Mouse (Mus musculus): ENCODE measurements at regions not wholly inside any gene's neighbourhood (a gene's known extent, or its start where the extent isn't known, plus 50 kb on each side); places are given as distances from the start of the nearest gene placed in this dataset.

DNA sequence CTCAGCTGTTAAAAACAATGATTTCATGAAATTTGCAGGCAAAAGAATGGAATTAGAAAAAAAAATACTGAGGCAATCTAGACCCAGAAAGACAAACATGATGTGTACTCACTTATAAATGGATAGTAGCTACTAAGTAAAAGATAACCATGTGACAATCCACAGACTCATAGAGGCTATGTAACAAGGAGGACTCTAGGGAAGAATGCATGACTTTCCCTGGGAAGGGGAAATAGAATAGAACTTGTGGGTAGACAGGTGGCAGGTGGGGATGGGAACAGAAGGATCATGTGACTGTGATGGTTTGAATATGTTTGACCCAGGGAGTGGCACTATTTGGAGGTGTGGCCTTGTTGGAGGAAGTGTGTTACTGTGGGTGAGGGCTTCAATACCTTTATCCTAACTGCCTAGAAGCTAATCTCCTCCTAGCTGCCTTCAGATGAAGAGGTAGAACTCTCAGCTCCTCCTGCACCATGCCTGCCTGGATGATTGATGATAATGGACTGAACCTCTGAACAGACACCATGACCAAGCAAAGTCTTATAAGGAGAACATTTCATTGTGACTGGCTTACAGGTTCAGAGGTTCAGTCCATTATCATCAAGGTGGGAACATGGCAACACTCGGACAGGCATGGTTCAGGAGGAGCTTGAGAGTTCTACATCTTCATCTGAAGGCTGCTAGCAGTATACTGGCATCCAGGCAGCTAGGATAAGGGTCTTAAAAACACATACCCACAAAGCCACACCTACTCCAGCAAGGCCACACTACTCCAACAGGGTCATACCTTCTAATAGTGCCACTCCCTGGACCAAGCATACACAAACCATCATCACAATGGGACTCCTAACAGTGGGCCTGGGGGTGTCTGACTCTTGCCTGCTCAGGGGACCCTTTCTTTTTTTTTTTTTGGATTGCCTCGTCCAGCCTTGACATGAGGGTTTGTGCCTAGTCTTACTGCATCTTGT lies 183.6 kb downstream of the Ipo8 start:
- no peaks in the 10 kb centered on the region for H3K9me3 ChIP-seq (ENCODE audit: control insufficient read depth, low read length)
- no peak overlapping the region for H3K4me3 ChIP-seq (ENCODE audit: low read depth, low read length)
- H3K4me2 ChIP-seq (ENCODE audit: low read depth, severe bottlenecking) = no peak overlapping the region
- H3K36me3 ChIP-seq (ENCODE audit: control insufficient read depth, insufficient read depth, low read length) = no peaks in the 10 kb centered on the region
- H3K4me1 ChIP-seq (ENCODE audit: control insufficient read depth, insufficient read depth, low read length) = no peaks in the 10 kb centered on the region
- DNase-seq (ENCODE audit: low spot score) (no peak), ATAC-seq (ENCODE audit: insufficient number of reproducible peaks, low FRiP score, low TSS enrichment, low read depth) (no peak)
- H3K27me3 ChIP-seq (ENCODE audit: control insufficient read depth, insufficient read depth, low read length) = no peaks in the 10 kb centered on the region
- WGBS = 83% methylated on average over 2 of the region's 2 CpGs
- H3K9ac ChIP-seq (ENCODE audit: low read length) = no peak overlapping the region
- no peak overlapping the region for H3K27ac ChIP-seq (replicated peaks; ENCODE audit: low read depth, low read length)

- H3K27ac ChIP-seq (replicated peaks; ENCODE audit: low read depth, low read length) = no peak overlapping the region
- ATAC-seq (ENCODE audit: insufficient number of reproducible peaks, low FRiP score, low TSS enrichment, low read depth) = no peak
- no peaks in the 10 kb centered on the region for H3K9me3 ChIP-seq (ENCODE audit: control insufficient read depth, low read length)
- H3K4me1 ChIP-seq (ENCODE audit: control insufficient read depth, insufficient read depth, low read length) = no peaks in the 10 kb centered on the region
- no peak overlapping the region for H3K4me3 ChIP-seq (ENCODE audit: low read depth, low read length)
- DNase-seq (ENCODE audit: low spot score) = no peak
- no peaks in the 10 kb centered on the region for H3K36me3 ChIP-seq (ENCODE audit: control insufficient read depth, insufficient read depth, low read length)
- no peaks in the 10 kb centered on the region for H3K27me3 ChIP-seq (ENCODE audit: control insufficient read depth, insufficient read depth, low read length)
- WGBS = 82% methylated on average over 1 of the region's 1 CpGs
- no peak overlapping the region for H3K9ac ChIP-seq (ENCODE audit: low read length)
- no peak overlapping the region for H3K4me2 ChIP-seq (ENCODE audit: low read depth, severe bottlenecking)
Observed at GRCm38 (mm10) chr6:148640595-148640994, 190.7 kb downstream of the Ipo8 start.

DNA sequence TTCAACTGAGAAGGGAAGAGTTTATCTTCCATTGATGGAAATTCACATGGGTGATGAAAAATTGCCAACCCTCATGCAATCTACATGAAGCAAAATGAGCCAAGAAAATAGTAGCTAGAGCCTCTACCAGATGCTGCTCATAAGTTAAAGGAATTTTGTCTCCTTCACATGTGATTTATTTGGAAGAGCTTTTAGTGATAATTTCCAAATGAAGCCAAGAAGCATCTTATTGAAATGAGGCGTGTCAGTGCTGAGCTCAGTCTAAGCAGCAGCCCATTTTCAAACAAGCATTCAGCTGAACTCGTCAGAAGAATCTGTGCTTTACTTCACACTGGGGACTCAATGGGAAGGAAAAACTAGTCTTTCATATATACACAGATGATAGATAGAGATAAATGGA lies 190.0 kb upstream of the Tmtc1 start:
- Histone ChIP-seq H3K27ac (replicated peaks; ENCODE audit: low read depth, low read length) (no peak overlapping the region), H3K4me3 (ENCODE audit: low read depth, low read length) (no peak overlapping the region), H3K9ac (ENCODE audit: low read length) (no peak overlapping the region), H3K9me3 (ENCODE audit: control insufficient read depth, low read length) (no peaks in the 10 kb centered on the region), H3K4me2 (ENCODE audit: low read depth, severe bottlenecking) (no peak overlapping the region), H3K27me3 (ENCODE audit: control insufficient read depth, insufficient read depth, low read length) (no peaks in the 10 kb centered on the region), H3K4me1 (ENCODE audit: control insufficient read depth, insufficient read depth, low read length) (no peaks in the 10 kb centered on the region), H3K36me3 (ENCODE audit: control insufficient read depth, insufficient read depth, low read length) (no peaks in the 10 kb centered on the region)
- ATAC-seq (ENCODE audit: insufficient number of reproducible peaks, low FRiP score, low TSS enrichment, low read depth) (no peak), DNase-seq (ENCODE audit: low spot score) (no peak)
- WGBS = 88% methylated on average over 2 of the region's 2 CpGs

DNA sequence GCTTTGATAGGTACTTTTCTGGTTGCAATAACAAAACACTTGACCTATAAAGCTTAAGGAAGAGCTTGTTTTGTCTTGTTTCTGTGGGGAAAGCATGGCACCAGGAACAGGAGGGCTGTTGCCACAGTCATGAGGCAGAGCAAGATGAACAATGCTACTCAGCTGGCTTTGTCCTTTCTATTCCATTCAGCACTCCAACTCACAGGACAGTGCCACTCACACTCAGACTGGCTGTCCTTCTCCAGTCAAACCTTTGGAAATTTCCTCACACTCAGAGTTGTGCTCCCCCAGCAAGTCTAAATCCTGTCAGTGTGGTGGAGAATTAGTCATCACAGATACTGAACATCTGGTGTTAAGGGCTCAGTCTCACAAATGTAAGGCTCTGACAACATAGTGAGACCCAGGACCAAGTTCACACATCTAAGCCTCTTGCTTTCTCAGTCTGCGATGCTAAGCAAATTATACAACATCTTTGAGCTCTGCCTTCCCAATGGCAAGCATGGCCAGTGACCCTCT lies 183.0 kb upstream of the Tmtc1 start:
- H3K4me2 ChIP-seq (ENCODE audit: low read depth, severe bottlenecking) = no peak overlapping the region
- no peaks in the 10 kb centered on the region for H3K27me3 ChIP-seq (ENCODE audit: control insufficient read depth, insufficient read depth, low read length)
- H3K4me3 ChIP-seq (ENCODE audit: low read depth, low read length) = no peak overlapping the region
- H3K27ac ChIP-seq (replicated peaks; ENCODE audit: low read depth, low read length) = no peak overlapping the region
- H3K36me3 ChIP-seq (ENCODE audit: control insufficient read depth, insufficient read depth, low read length) = no peaks in the 10 kb centered on the region
- DNase-seq (ENCODE audit: low spot score) (no peak), ATAC-seq (ENCODE audit: insufficient number of reproducible peaks, low FRiP score, low TSS enrichment, low read depth) (no peak)
- H3K9me3 ChIP-seq (ENCODE audit: control insufficient read depth, low read length) = no peaks in the 10 kb centered on the region
- 100% methylated on average over 1 of the region's 1 CpGs for WGBS
- H3K4me1 ChIP-seq (ENCODE audit: control insufficient read depth, insufficient read depth, low read length) = no peaks in the 10 kb centered on the region
- H3K9ac ChIP-seq (ENCODE audit: low read length) = no peak overlapping the region

DNA sequence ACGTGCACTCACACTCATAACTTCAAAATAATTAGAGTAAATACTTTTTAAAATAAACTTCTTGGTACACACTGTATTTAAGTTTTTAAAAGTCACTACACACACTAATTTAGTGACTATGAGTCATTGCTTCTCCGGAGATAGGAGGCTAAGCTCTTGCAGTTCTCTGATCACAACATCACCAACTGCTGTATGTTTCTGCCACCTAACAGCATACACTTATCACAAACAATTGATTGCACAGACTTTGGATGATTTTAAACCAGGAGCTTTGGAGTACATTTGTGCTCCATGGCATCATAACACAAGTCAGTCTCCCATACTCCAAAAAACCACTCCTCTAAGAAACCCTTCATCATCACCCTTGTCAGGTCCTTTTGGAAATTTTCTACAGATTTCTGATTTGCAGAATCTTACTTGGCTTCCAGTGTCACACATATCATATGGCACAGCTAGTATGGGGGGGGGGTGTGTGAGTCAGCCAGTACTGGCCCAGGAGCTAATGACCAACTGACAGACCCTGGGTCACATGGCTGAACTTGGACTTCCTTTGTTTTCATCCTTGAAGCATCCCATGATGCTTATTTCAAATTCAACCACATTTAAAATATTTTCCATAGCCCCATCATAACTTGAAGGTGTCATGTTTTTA lies 179.1 kb upstream of the Tmtc1 start:
- Histone ChIP-seq H3K27ac (replicated peaks; ENCODE audit: low read depth, low read length) (no peak overlapping the region), H3K4me1 (ENCODE audit: control insufficient read depth, insufficient read depth, low read length) (no peaks in the 10 kb centered on the region), H3K4me3 (ENCODE audit: low read depth, low read length) (no peak overlapping the region), H3K4me2 (ENCODE audit: low read depth, severe bottlenecking) (no peak overlapping the region), H3K36me3 (ENCODE audit: control insufficient read depth, insufficient read depth, low read length) (no peaks in the 10 kb centered on the region), H3K9ac (ENCODE audit: low read length) (no peak overlapping the region), H3K27me3 (ENCODE audit: control insufficient read depth, insufficient read depth, low read length) (no peaks in the 10 kb centered on the region), H3K9me3 (ENCODE audit: control insufficient read depth, low read length) (no peaks in the 10 kb centered on the region)
- no peak for ATAC-seq (ENCODE audit: insufficient number of reproducible peaks, low FRiP score, low TSS enrichment, low read depth)
- no peak for DNase-seq (ENCODE audit: low spot score)
- WGBS = 95% methylated on average over 2 of the region's 2 CpGs

GRCm38 (mm10) chr6:148620034-148620433 lies 175.8 kb upstream of the Tmtc1 start:
- 60% methylated on average over 1 of the region's 1 CpGs for WGBS
- Histone ChIP-seq H3K36me3 (ENCODE audit: control insufficient read depth, insufficient read depth, low read length) (no peaks in the 10 kb centered on the region), H3K4me3 (ENCODE audit: low read depth, low read length) (no peak overlapping the region), H3K27ac (replicated peaks; ENCODE audit: low read depth, low read length) (no peak overlapping the region), H3K9ac (ENCODE audit: low read length) (no peak overlapping the region), H3K9me3 (ENCODE audit: control insufficient read depth, low read length) (no peaks in the 10 kb centered on the region), H3K27me3 (ENCODE audit: control insufficient read depth, insufficient read depth, low read length) (no peaks in the 10 kb centered on the region), H3K4me2 (ENCODE audit: low read depth, severe bottlenecking) (no peak overlapping the region), H3K4me1 (ENCODE audit: control insufficient read depth, insufficient read depth, low read length) (no peaks in the 10 kb centered on the region)
- ATAC-seq (ENCODE audit: insufficient number of reproducible peaks, low FRiP score, low TSS enrichment, low read depth) = no peak
- no peak for DNase-seq (ENCODE audit: low spot score)

- no peaks in the 10 kb centered on the region for H3K9me3 ChIP-seq (ENCODE audit: control insufficient read depth, low read length)
- ATAC-seq (ENCODE audit: insufficient number of reproducible peaks, low FRiP score, low TSS enrichment, low read depth) = no peak
Observed at GRCm38 (mm10) chr6:148615931-148616330, 171.7 kb upstream of the Tmtc1 start.

GRCm38 (mm10) chr6:148615442-148615841 lies 171.3 kb upstream of the Tmtc1 start:
- DNase-seq (ENCODE audit: low spot score) (no peak), ATAC-seq (ENCODE audit: insufficient number of reproducible peaks, low FRiP score, low TSS enrichment, low read depth) (no peak)
- H3K9me3 ChIP-seq (ENCODE audit: control insufficient read depth, low read length) = no peaks in the 10 kb centered on the region
- H3K36me3 ChIP-seq (ENCODE audit: control insufficient read depth, insufficient read depth, low read length) = no peaks in the 10 kb centered on the region
- no peak overlapping the region for H3K4me3 ChIP-seq (ENCODE audit: low read depth, low read length)
- no peak overlapping the region for H3K27ac ChIP-seq (replicated peaks; ENCODE audit: low read depth, low read length)
- no peaks in the 10 kb centered on the region for H3K27me3 ChIP-seq (ENCODE audit: control insufficient read depth, insufficient read depth, low read length)
- H3K4me2 ChIP-seq (ENCODE audit: low read depth, severe bottlenecking) = no peak overlapping the region
- H3K4me1 ChIP-seq (ENCODE audit: control insufficient read depth, insufficient read depth, low read length) = no peaks in the 10 kb centered on the region
- H3K9ac ChIP-seq (ENCODE audit: low read length) = no peak overlapping the region
- WGBS = 48% methylated on average over 3 of the region's 3 CpGs

More at GRCm38 (mm10) chr6:148615931-148616330, 171.7 kb upstream of the Tmtc1 start:
- no peak overlapping the region for H3K27ac ChIP-seq (replicated peaks; ENCODE audit: low read depth, low read length)
- no peaks in the 10 kb centered on the region for H3K36me3 ChIP-seq (ENCODE audit: control insufficient read depth, insufficient read depth, low read length)
- no peaks in the 10 kb centered on the region for H3K4me1 ChIP-seq (ENCODE audit: control insufficient read depth, insufficient read depth, low read length)
- H3K4me2 ChIP-seq (ENCODE audit: low read depth, severe bottlenecking) = no peak overlapping the region
- H3K27me3 ChIP-seq (ENCODE audit: control insufficient read depth, insufficient read depth, low read length) = no peaks in the 10 kb centered on the region
- no peak for DNase-seq (ENCODE audit: low spot score)
- no peak overlapping the region for H3K4me3 ChIP-seq (ENCODE audit: low read depth, low read length)
- WGBS = 25% methylated on average over 4 of the region's 4 CpGs
- no peak overlapping the region for H3K9ac ChIP-seq (ENCODE audit: low read length)
